Mouse (Mus musculus): Measurements from ENCODE around the gene Lpcat2. TPM values are rescaled to one million over a fixed set of nuclear protein-coding genes. Genes with fewer than 3 reads are reported as not detected.

The Lpcat2 gene
- polyA plus RNA-seq, 1 experiment = 1.3 TPM

GRCm38 (mm10) chr8:92961088-92961487, 105.9 kb downstream of the Lpcat2 start:
- H3K4me3 ChIP-seq (ENCODE audit: low read depth, low read length) = no peak overlapping the region
- no peaks in the 10 kb centered on the region for H3K4me1 ChIP-seq (ENCODE audit: control insufficient read depth, insufficient read depth, insufficient read length, low read length)
- WGBS = 3% methylated on average over 25 of the region's 25 CpGs
- peaks cover 7% of the 10 kb centered on the region for H3K27me3 ChIP-seq (ENCODE audit: control insufficient read depth, insufficient read depth, low read length)
- H3K36me3 ChIP-seq (ENCODE audit: control insufficient read depth, insufficient read depth, low read length) = no peaks in the 10 kb centered on the region
- H3K27ac ChIP-seq (ENCODE audit: insufficient read depth, low read depth, low read length) = no peak overlapping the region
- TF ChIP-seq CTCF (IDR thresholded peaks at IDR 0.05; ENCODE audit: extremely low read depth, insufficient read length, insufficient replicate concordance, low read depth, low read length) = no peak
- no peak for TF ChIP-seq POLR2A (IDR thresholded peaks at IDR 0.05; ENCODE audit: low read depth, low read length)

- H3K36me3 ChIP-seq (ENCODE audit: control insufficient read depth, insufficient read depth, low read length) = no peaks in the 10 kb centered on the region
- TF ChIP-seq CTCF (IDR thresholded peaks at IDR 0.05; ENCODE audit: extremely low read depth, insufficient read length, insufficient replicate concordance, low read depth, low read length) (no peak), POLR2A (IDR thresholded peaks at IDR 0.05; ENCODE audit: low read depth, low read length) (no peak)
- H3K27ac ChIP-seq (ENCODE audit: insufficient read depth, low read depth, low read length) = no peak overlapping the region
- H3K4me3 ChIP-seq (ENCODE audit: low read depth, low read length) = no peak overlapping the region
- 45% methylated on average over 2 of the region's 2 CpGs for WGBS
- H3K27me3 ChIP-seq (ENCODE audit: control insufficient read depth, insufficient read depth, low read length) = peaks cover 7% of the 10 kb centered on the region
- H3K4me1 ChIP-seq (ENCODE audit: control insufficient read depth, insufficient read depth, insufficient read length, low read length) = no peaks in the 10 kb centered on the region
Measured at GRCm38 (mm10) chr8:92964556-92964955, 109.4 kb downstream of the Lpcat2 start.

Other genes with a start within 250 kb of the Lpcat2 start
- 0.04 TPM in 1 of 2 replicates, not detected in the other for gene Irx6, start 181.1 kb upstream of the Lpcat2 start, polyA plus RNA-seq (2012; rRNA removed)
- gene Mmp2, start 28.0 kb upstream of the Lpcat2 start, polyA plus RNA-seq (2012; rRNA removed) = 24.1 and 50.6 TPM in 2 replicates
- not detected in 2 replicates for gene Capns2, start 46.1 kb downstream of the Lpcat2 start, polyA plus RNA-seq (2012; rRNA removed)
- gene Slc6a2, start 104.7 kb downstream of the Lpcat2 start, polyA plus RNA-seq (2012; rRNA removed) = not detected in 2 replicates
- gene Ces1a, start 192.9 kb downstream of the Lpcat2 start, polyA plus RNA-seq (2012; rRNA removed) = 0.05 TPM in 1 of 2 replicates, not detected in the other
- gene Ces1b, start 224.7 kb downstream of the Lpcat2 start, polyA plus RNA-seq (2012; rRNA removed) = 0.18 TPM in 1 of 2 replicates, not detected in the other

All from small intestine, adult 2 months (tissue).